Mouse (Mus musculus): ENCODE data around the gene Tasp1.
"Not testable (repeated sequence)": the region's sequence is repeated elsewhere in the genome, so short reads cannot be mapped to it uniquely, and the experiment has no call there.

The Tasp1 gene

GRCm38 (mm10) chr2:139878052-139878621 is 188.5 kb downstream of the Tasp1 start:
- no peak for DNase-seq

- no peak for DNase-seq
Measured at GRCm38 (mm10) chr2:139875876-139876275, 190.7 kb downstream of the Tasp1 start.

DNA sequence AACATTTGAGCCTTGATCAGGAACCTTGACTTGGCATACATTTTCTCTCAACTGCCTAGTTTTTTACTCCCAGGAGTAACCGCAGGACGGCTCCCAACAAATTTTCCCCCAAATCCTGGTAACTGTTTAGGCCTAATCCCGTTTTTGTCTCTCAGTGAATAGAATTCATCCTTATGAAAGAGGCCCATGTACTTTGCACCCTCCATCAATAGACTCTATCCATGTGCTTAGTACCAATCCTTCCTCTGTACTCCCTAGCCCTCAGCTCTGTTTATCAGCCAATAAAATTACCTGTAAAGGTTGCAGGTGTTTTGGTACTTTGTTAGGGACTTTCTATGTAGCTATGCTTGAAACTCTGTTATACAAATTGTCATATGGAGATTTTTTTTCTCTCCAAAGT is 192.4 kb downstream of the Tasp1 start:
- no peak for DNase-seq

- no peak for DNase-seq
Measured at GRCm38 (mm10) chr2:139873762-139874161, 192.8 kb downstream of the Tasp1 start.

DNA sequence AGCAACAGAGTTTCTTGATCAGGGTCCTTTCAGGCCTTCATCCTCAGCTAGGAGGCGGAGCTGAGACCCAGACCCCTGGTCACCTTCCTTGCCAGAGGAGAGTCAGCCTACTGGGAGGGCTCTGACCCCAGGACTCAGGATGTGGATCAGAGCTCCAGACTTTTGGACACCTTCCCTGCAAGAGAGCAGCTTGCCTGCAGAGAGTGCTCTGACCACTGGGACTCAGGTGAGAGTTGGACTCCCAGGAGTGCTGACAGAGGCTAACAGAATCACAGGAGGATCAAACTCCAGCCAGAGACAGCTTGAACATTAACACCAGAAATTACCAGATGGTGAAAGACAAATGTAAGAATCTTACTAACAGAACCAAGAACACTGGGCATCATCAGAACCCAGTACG is 197.5 kb downstream of the Tasp1 start:
- DNase-seq, result not testable (repeated sequence)

DNA sequence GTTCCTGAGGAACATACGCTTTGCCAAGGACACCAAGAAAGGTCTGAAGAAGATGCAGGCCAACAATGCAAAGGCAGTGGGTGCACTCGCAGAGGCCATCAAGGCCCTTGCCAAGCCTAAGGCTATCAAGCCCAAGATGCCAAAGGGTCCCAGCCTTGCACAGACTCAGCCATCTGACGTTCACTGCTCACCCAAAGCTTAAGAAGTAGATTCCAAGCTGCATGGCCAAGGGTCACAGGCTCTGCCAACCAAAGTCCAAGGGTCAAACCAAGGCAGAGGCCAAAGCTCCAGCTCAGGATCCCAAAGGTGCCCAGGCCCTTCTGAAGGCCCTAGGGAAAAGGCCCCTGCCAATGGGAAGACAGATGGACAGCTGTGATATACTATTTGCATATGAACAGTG is 203.2 kb downstream of the Tasp1 start:
- DNase-seq, result not testable (repeated sequence)

- DNase-seq, result no peak
Measured at GRCm38 (mm10) chr2:139860133-139860494, 206.5 kb downstream of the Tasp1 start.

DNA sequence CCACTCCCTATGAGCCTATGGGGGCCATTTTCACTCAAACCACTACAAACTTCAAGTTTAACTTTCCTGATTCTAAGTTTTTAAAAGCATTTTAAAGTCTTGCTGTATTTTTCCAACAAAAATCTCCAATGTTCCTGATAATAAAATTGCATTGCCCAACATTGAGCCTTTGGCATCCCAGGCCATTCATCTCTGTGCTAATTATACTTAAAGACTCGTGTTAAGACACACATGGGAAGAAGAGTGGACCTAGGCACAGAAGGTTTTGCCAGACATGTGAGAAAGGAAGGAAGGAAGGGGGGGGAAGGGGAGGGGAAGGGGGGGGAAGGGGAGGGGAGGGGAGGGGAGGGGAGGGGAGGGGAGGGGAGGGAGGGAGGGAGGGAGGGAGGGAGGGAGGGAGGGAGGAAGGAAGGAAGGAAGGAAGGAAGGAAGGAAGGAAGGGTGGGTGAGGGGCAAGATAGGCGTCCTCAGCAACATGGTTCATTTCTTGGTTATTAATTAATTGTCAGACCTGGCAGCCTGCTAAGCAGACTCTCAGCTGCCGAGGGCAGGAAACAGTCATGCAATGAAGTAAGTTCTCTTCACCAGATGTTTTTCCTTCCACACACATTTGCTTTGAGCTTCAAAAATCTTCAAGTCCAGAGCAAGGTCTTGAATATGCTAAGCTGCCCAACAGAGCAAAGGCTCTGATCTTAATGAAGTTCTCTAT is 207.0 kb downstream of the Tasp1 start:
- DNase-seq, result no peak

- no peak for DNase-seq
Measured at GRCm38 (mm10) chr2:139849621-139850020, 217.0 kb downstream of the Tasp1 start.

- no peak for DNase-seq
Measured at GRCm38 (mm10) chr2:139841359-139841758, 225.2 kb downstream of the Tasp1 start.

GRCm38 (mm10) chr2:139840941-139841340 is 225.7 kb downstream of the Tasp1 start:
- DNase-seq, result no peak

- DNase-seq, result no peak
Measured at GRCm38 (mm10) chr2:139821589-139822378, 244.8 kb downstream of the Tasp1 start.

DNA sequence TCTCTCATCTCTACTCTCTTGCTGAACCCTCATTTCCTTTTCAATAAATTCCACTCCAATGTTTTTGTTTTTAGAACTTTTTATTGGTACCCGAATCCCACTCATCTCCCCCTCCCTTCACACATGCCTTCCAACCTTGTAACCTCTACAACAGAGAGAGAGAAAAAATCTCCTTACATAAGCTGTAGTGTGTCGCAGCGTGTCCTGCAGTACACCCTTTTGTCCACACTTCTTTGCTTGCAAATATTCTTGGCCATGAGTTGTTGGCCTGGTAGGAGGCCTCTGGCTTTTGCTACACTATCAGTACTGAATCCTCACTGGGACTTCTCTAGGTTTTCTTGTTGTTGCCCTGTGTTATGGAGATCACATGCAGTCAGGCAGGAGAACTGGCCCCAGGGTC is 249.3 kb downstream of the Tasp1 start:
- no peak for DNase-seq

DNA sequence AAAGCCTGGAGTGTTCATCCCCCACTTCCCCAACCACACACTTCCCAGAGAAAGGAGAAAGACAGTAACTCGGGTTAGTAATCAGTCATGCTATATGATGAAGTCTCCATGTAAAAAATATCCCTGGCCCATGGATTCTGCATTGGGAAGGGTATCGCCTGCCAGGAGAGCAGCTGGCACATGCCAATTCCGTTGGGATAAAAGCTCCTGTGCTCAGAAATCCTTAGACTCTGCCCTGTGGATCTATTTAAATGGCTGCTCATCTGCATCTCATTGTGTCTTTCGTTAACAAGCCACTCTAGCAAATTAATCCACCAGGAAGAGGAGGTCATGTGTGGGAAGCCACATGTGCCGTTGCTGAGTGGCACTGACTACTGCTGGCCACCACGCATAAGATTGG is 258.7 kb downstream of the Tasp1 start:
- peak in 1 of 2 experiments; percentile 9 for DNase-seq

DNA sequence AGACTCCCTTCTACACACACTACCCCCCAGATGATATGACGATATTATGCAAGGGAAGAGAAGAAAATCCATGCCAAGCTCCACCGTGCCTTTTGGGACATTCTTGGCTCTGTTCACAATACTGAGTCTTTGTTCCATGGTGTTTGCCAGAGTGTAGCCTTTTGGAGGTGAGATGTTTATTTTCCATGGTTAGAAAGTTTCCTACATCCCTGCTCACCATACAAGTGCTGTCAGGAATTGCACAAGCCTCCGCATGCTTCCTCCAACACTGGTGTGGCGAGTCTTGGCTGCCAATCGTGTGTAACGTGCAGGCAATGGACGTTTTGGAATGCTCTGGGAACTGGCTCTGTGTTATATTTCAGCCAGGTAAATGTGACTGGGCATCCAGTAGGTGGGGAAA is 262.6 kb downstream of the Tasp1 start:
- DNase-seq, result no peak

- DNase-seq, result no peak
Measured at GRCm38 (mm10) chr2:139792345-139793120, 274.1 kb downstream of the Tasp1 start.

DNA sequence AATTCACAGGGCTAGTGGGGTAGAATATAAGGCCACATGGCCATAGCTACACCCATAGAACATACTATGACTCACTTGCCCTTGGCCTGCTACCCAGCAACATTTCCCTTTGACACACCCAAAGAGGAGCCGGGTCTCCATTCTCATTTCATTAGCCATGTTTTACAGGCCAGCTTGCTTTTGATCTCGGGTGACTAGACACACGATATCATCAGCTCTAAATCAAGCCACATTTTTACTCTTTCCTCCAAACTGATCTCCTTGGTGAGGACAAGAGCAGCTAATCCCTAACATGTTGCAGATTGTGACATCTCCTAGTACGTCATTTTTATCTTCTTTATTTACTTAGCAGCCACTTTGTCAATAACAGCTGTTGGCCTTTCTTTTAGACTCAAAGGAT is 277.9 kb downstream of the Tasp1 start:
- no peak for DNase-seq

DNA sequence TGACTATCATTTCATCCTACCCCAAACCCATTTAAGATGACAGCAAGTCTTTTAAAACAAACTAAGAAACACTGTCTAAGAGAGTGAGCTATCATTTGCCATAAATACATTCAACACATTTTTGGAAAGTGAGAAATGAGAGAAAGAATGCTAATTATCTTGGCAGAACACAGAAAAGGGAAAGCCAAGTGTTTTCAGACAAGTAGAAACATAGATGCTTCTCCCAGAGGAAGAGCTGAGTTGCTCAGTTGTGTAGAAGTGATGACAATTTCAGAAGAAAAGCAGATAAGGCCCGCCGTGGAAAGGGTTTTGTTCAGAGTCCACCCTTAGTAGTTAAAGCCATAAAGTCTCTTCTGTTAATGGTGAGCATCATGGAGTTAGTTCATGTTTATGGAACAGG is 281.7 kb downstream of the Tasp1 start:
- no peak for DNase-seq

- no peak for DNase-seq
Measured at GRCm38 (mm10) chr2:139784465-139784864, 282.1 kb downstream of the Tasp1 start.

All from cerebellum, postnatal 10 days (tissue).